Mouse (Mus musculus): Measurements from ENCODE around the gene Gm4498.
"Not testable (repeated sequence)": the region's sequence is repeated elsewhere in the genome, so short reads cannot be mapped to it uniquely, and the experiment has no call there.

The Gm4498 gene

GRCm38 (mm10) chr7:20233728-20234127 is at the start of gene Gm4498:
Gene Gm4498 (minus strand): TSS chr7:20233828.
- not testable (repeated sequence) for DNase-seq (ENCODE audit: low read depth, low spot score)

GRCm38 (mm10) chr7:20262734-20263133 is 29.1 kb upstream of the Gm4498 start, which contains the start of gene Gm5890:
Gene Gm5890 (minus strand): TSS chr7:20262834.
- DNase-seq (ENCODE audit: low read depth, low spot score): not testable (repeated sequence)

- DNase-seq (ENCODE audit: low read depth, low spot score): not testable (repeated sequence)
These were observed 28.1 kb downstream of the Gm4498 start, which contains the start of gene Gm6164 for GRCm38 (mm10) chr7:20205507-20205906. Gene Gm6164 (minus strand): TSS chr7:20205607.

- DNase-seq (ENCODE audit: low read depth, low spot score): not testable (repeated sequence)
These were observed 40.2 kb downstream of the Gm4498 start, which contains the start of gene Vmn1r95 for GRCm38 (mm10) chr7:20193410-20193809. Gene Vmn1r95 (plus strand): TSS chr7:20193710.

Measured in retina, postnatal 7 days (tissue).